Mouse (Mus musculus) liver, postnatal 0 days (tissue): ENCODE measurements at regions not wholly inside any gene's neighbourhood (a gene's known extent, or its start where the extent isn't known, plus 50 kb on each side); places are given as distances from the start of the nearest gene placed in this dataset.
A peak's percentile ranks its signal among the peaks of the same experiment; 100 is the strongest.

ENCODE experiments used
- ATAC-seq: fragments of 200-750 bp; cut with Nextera tagmentation; 2 replicates; pipeline ENCODE4 v1.8.0; 2017; ENCODE audit warnings: mild to moderate bottlenecking, moderate library complexity
- DNase-seq: peaks from one replicate; pipeline ENCODE4 v3.0.0-alpha.2; 2016
- H3K27ac ChIP-seq: fragments of 300-500 bp; sonication (generic); 2 replicates; pipeline ENCODE4 v1.5.1; 2014; ENCODE audit warnings: antibody characterized with exemption, moderate library complexity, mild to moderate bottlenecking, low read depth
- H3K27me3 ChIP-seq: fragments of 300-500 bp; sonication (generic); 2 replicates; pipeline ENCODE4 v1.6.1; 2014; ENCODE audit warnings: low read length, control low read depth, mixed read lengths; ENCODE audit not compliant: insufficient read depth
- H3K36me3 ChIP-seq: fragments of 300-500 bp; sonication (generic); replicated peaks from 2 replicates; pipeline ENCODE4 v1.6.1; 2014; ENCODE audit warnings: mild to moderate bottlenecking, control low read depth, low read length, moderate library complexity, mixed read lengths; ENCODE audit not compliant: insufficient read depth
- H3K4me1 ChIP-seq: fragments of 300-500 bp; sonication (generic); 2 replicates; pipeline ENCODE4 v1.6.1; 2014; ENCODE audit warnings: antibody characterized with exemption, mild to moderate bottlenecking, control low read depth; ENCODE audit not compliant: insufficient read depth
- H3K4me2 ChIP-seq: fragments of 300-500 bp; sonication (generic); 2 replicates; pipeline ENCODE4 v1.6.1; 2014; ENCODE audit warnings: low read depth, mild to moderate bottlenecking, low read length, moderate library complexity, mixed read lengths
- H3K4me3 ChIP-seq: fragments of 300-500 bp; sonication (generic); 2 replicates; pipeline ENCODE4 v1.5.1; 2014; ENCODE audit warnings: low read depth, low read length
- H3K9ac ChIP-seq: fragments of 300-500 bp; sonication (generic); replicated peaks from 2 replicates; pipeline ENCODE4 v1.6.1; 2014; ENCODE audit warnings: mild to moderate bottlenecking, moderate library complexity
- H3K9me3 ChIP-seq: fragments of 300-500 bp; sonication (generic); 2 replicates; pipeline ENCODE4 v1.6.1; 2016; ENCODE audit warnings: mild to moderate bottlenecking, control low read depth, low read length, mixed read lengths
- CTCF ChIP-seq: sonication (generic); IDR thresholded peaks from 2 replicates; pipeline ENCODE4 v1.5.1; 2016; ENCODE audit warnings: antibody characterized with exemption, low read depth
- EP300 ChIP-seq: IDR thresholded peaks from 2 replicates; pipeline ENCODE4 v1.6.1; 2016; ENCODE audit warnings: antibody characterized with exemption, low read depth, mild to moderate bottlenecking
- WGBS: fragments of 180-500 bp; shearing (Covaris S2); extraction: QIAGEN DNeasy Blood & Tissue Kit; methylation state at CpG from one replicate; pipeline ENCODE4 v1.1.7; 2014; ENCODE audit not compliant: insufficient replicate concordance; 5-methylcytosine and 5-hydroxymethylcytosine counted together

GRCm38 (mm10) chr13:101505054-101505453 is 263.0 kb downstream of the Pik3r1 start:
- Histone ChIP-seq H3K4me3 (no peak overlapping the region), H3K27ac (no peak overlapping the region), H3K27me3 (no peaks in the 10 kb centered on the region), H3K9me3 (no peaks in the 10 kb centered on the region), H3K4me2 (no peak overlapping the region), H3K9ac (no peak overlapping the region), H3K36me3 (no peaks in the 10 kb centered on the region), H3K4me1 (no peaks in the 10 kb centered on the region)
- no peak for ATAC-seq
- no peak for DNase-seq
- TF ChIP-seq CTCF, result no peak
- TF ChIP-seq EP300, result no peak
- WGBS, result 84% methylated on average over 1 of the region's 1 CpGs

DNA sequence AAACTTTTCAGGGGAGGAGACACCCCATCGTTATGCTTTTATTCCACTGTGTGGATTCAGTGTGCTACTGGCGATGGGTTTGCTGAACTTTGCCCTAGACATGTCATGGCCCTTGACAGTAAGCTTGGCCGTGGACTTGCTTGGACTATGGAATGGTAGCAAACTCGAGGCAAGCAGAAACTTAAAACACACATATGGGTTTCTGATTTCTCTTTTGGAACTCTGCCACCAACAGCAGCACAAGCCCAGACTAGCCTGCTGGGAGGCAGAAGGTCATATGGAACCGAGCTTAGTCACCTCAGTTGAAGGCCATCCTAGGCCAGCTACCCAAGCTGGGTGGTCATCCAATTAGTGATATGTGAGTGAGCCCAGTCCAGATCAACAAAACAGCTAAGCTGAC is 263.8 kb downstream of the Pik3r1 start:
- Histone ChIP-seq H3K4me3 (no peak overlapping the region), H3K27ac (no peak overlapping the region), H3K9ac (no peak overlapping the region), H3K36me3 (no peaks in the 10 kb centered on the region), H3K4me1 (no peaks in the 10 kb centered on the region), H3K9me3 (no peaks in the 10 kb centered on the region), H3K27me3 (no peaks in the 10 kb centered on the region), H3K4me2 (no peak overlapping the region)
- no peak for DNase-seq
- TF ChIP-seq EP300 (no peak), CTCF (no peak)
- ATAC-seq, result peak; percentile 72
- whole genome bisulfite sequencing, result 48% methylated on average over 5 of the region's 5 CpGs

DNA sequence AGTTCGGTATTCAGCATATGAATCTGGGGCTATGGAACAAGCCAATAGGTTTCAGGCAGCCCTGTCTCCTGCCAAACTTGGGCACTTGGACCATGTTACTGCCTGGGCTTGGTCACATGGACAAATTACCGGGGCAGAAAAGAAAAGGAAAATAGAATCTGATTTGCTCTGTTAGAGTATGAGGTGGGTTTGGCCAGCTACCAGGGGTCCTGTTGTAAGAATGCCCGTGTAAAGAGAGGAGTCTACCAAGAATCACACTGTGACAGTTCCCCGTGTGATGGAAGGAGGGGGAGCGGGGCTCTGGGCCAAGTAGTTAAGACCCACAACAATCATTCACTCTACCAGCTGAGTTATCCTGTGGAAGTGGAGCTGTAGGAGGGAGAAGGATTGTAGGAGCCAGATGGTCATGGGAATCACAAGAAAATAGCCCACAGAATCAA is 266.2 kb downstream of the Pik3r1 start:
- ATAC-seq, result no peak
- no peak for DNase-seq
- H3K4me3 ChIP-seq, result no peak overlapping the region
- WGBS, result 70% methylated on average over 5 of the region's 5 CpGs
- H3K36me3 ChIP-seq, result no peaks in the 10 kb centered on the region
- no peak for TF ChIP-seq CTCF
- H3K9ac ChIP-seq, result no peak overlapping the region
- H3K27me3 ChIP-seq, result no peaks in the 10 kb centered on the region
- H3K4me2 ChIP-seq, result no peak overlapping the region
- H3K4me1 ChIP-seq, result no peaks in the 10 kb centered on the region
- H3K9me3 ChIP-seq, result no peaks in the 10 kb centered on the region
- H3K27ac ChIP-seq, result no peak overlapping the region

- TF ChIP-seq EP300 (no peak), CTCF (no peak)
- Histone ChIP-seq H3K27me3 (no peaks in the 10 kb centered on the region), H3K4me2 (no peak overlapping the region), H3K9me3 (no peaks in the 10 kb centered on the region), H3K36me3 (no peaks in the 10 kb centered on the region), H3K9ac (no peak overlapping the region), H3K4me1 (no peaks in the 10 kb centered on the region), H3K4me3 (no peak overlapping the region), H3K27ac (no peak overlapping the region)
- DNase-seq (no peak), ATAC-seq (no peak)
- 32% methylated on average over 3 of the region's 3 CpGs for WGBS
Observed at GRCm38 (mm10) chr13:101501061-101501460, 267.0 kb downstream of the Pik3r1 start.

DNA sequence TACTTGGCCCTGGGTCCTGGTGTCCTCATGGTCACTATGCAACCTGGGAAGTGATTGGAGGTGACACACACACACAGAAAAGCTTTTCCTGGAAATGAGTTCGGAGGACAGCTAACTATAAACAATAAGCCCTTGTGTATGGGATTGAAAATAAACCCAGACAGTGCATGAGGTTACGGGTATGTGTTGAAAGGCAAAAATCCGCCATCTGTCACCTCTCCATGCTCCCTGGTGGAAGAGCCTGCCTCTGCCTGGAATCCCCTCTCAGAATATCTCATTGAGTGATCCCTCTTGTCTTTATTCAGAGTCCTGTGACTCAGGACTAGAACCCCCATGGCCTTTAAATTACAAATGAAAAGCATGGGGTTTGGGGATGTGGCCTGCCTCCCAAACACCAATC is 276.2 kb downstream of the Pik3r1 start:
- Histone ChIP-seq H3K36me3 (no peaks in the 10 kb centered on the region), H3K4me1 (no peaks in the 10 kb centered on the region), H3K4me3 (no peak overlapping the region), H3K27me3 (no peaks in the 10 kb centered on the region), H3K9ac (no peak overlapping the region), H3K9me3 (no peaks in the 10 kb centered on the region), H3K4me2 (no peak overlapping the region), H3K27ac (no peak overlapping the region)
- ATAC-seq, result no peak
- WGBS, result 73% methylated on average over 3 of the region's 3 CpGs
- TF ChIP-seq CTCF (no peak), EP300 (no peak)
- no peak for DNase-seq

GRCm38 (mm10) chr13:101490961-101491360 is 277.1 kb downstream of the Pik3r1 start:
- 71% methylated on average over 5 of the region's 5 CpGs for WGBS
- Histone ChIP-seq H3K4me1 (no peaks in the 10 kb centered on the region), H3K27me3 (no peaks in the 10 kb centered on the region), H3K4me3 (no peak overlapping the region), H3K9ac (no peak overlapping the region), H3K27ac (no peak overlapping the region), H3K36me3 (no peaks in the 10 kb centered on the region), H3K4me2 (no peak overlapping the region), H3K9me3 (no peaks in the 10 kb centered on the region)
- ATAC-seq, result no peak
- no peak for DNase-seq
- TF ChIP-seq CTCF (no peak), EP300 (no peak)

- ATAC-seq, result no peak
- TF ChIP-seq EP300 (no peak), CTCF (no peak)
- DNase-seq, result no peak
Observed at GRCm38 (mm10) chr13:101487621-101488020, 280.4 kb downstream of the Pik3r1 start.

More at GRCm38 (mm10) chr13:101487621-101488020, 280.4 kb downstream of the Pik3r1 start:
- Histone ChIP-seq H3K27ac (no peak overlapping the region), H3K27me3 (no peaks in the 10 kb centered on the region), H3K9ac (no peak overlapping the region), H3K9me3 (no peaks in the 10 kb centered on the region), H3K36me3 (no peaks in the 10 kb centered on the region), H3K4me1 (no peaks in the 10 kb centered on the region), H3K4me3 (no peak overlapping the region), H3K4me2 (no peak overlapping the region)
- 69% methylated on average over 2 of the region's 2 CpGs for whole genome bisulfite sequencing
